Mouse (Mus musculus) liver, embryonic 14.5 days (tissue): ENCODE data around the gene Cyp2d11. TPM values are rescaled to one million over a fixed set of nuclear protein-coding genes. Genes with fewer than 3 reads are reported as not detected.

Source experiments
- ATAC-seq: fragments of 200-750 bp; cut with Nextera tagmentation; 2 replicates; pipeline ENCODE4 v1.8.0; 2017; ENCODE audit warnings: moderate number of reproducible peaks, mild to moderate bottlenecking, moderate library complexity; ENCODE audit not compliant: insufficient read depth
- DNase-seq, 3 experiments: peaks; one replicate each; pipeline ENCODE4 v3.0.0-alpha.2; 2012 to 2013; ENCODE audit warnings: low read depth in 3 of 3, low spot score in 3 of 3
- H3K27ac ChIP-seq: fragments of 300-500 bp; sonication (generic); 2 replicates; pipeline ENCODE4 v1.5.1; 2014; ENCODE audit warnings: moderate library complexity, mild to moderate bottlenecking, control low read depth, inconsistent platforms
- H3K27me3 ChIP-seq: fragments of 300-500 bp; sonication (generic); 2 replicates; pipeline ENCODE4 v1.6.1; 2014; ENCODE audit warnings: mild to moderate bottlenecking, low read length, moderate library complexity; ENCODE audit not compliant: control insufficient read depth, insufficient read depth
- H3K36me3 ChIP-seq: fragments of 300-500 bp; sonication (generic); replicated peaks from 2 replicates; pipeline ENCODE4 v1.6.1; 2014; ENCODE audit warnings: low read depth; ENCODE audit not compliant: control insufficient read depth, insufficient read depth
- H3K4me1 ChIP-seq, 2 experiments: fragments of 200-500 bp in 1 of 2; fragments of 300-500 bp in 1 of 2; sonication (generic) in 1 of 2; replicated peaks; 2 replicates each; pipeline ENCODE4 v1.6.1; 2012 to 2014; ENCODE audit warnings: antibody characterized with exemption in 1 of 2, inconsistent platforms in 1 of 2, low read length in 1 of 2; ENCODE audit not compliant: control insufficient read depth in 2 of 2, insufficient read depth in 2 of 2
- H3K4me2 ChIP-seq: fragments of 300-500 bp; sonication (generic); 2 replicates; pipeline ENCODE4 v1.6.1; 2014; ENCODE audit warnings: low read depth, mild to moderate bottlenecking, control low read depth, moderate library complexity
- H3K4me3 ChIP-seq, 2 experiments: fragments of 200-500 bp in 1 of 2; fragments of 300-500 bp in 1 of 2; sonication (generic) in 1 of 2; 2 replicates each; pipeline ENCODE4 v1.5.1; 2012 to 2014; ENCODE audit warnings: low read depth in 2 of 2, low read length in 2 of 2, mild to moderate bottlenecking in 2 of 2, control low read depth in 1 of 2, inconsistent platforms in 1 of 2, moderate library complexity in 1 of 2; ENCODE audit not compliant: insufficient read depth in 1 of 2
- H3K9ac ChIP-seq: fragments of 300-500 bp; sonication (generic); replicated peaks from 2 replicates; pipeline ENCODE4 v1.6.1; 2014; ENCODE audit warnings: mild to moderate bottlenecking, control low read depth, moderate library complexity
- H3K9me3 ChIP-seq: fragments of 300-500 bp; sonication (generic); 2 replicates; pipeline ENCODE4 v1.6.1; 2016; ENCODE audit warnings: low read length, mixed read lengths; ENCODE audit not compliant: control insufficient read depth
- CTCF ChIP-seq: IDR thresholded peaks from 2 replicates; pipeline ENCODE4 v1.5.1; 2016; ENCODE audit warnings: antibody characterized with exemption, low read depth, control low read depth
- EP300 ChIP-seq: IDR thresholded peaks from 2 replicates; pipeline ENCODE4 v1.6.1; 2016; ENCODE audit warnings: antibody characterized with exemption, low read depth
- WGBS: fragments of 180-500 bp; shearing (Covaris S2); extraction: QIAGEN DNeasy Blood & Tissue Kit; methylation state at CpG from one replicate; pipeline ENCODE4 v1.1.7; 2014; ENCODE audit not compliant: insufficient replicate concordance; 5-methylcytosine and 5-hydroxymethylcytosine counted together
- polyA plus RNA-seq, 2 experiments: library from polyadenylated mRNA; depleted of rRNA in 1 of 2; stranded (reverse) in 1 of 2; unstranded in 1 of 2; fragments of >200 nt; fragmentation: Nextera tagmentation in 1 of 2; extraction: Ambion mirVana in 1 of 2; gene quantifications; 2 replicates each; pipeline versions ENCODE4 v1.2.1 to v1.2.3; 2012 to 2014

Gene Cyp2d11
- polyA plus RNA-seq, 2 experiments: 0.09 TPM; not detected in 1

DNA sequence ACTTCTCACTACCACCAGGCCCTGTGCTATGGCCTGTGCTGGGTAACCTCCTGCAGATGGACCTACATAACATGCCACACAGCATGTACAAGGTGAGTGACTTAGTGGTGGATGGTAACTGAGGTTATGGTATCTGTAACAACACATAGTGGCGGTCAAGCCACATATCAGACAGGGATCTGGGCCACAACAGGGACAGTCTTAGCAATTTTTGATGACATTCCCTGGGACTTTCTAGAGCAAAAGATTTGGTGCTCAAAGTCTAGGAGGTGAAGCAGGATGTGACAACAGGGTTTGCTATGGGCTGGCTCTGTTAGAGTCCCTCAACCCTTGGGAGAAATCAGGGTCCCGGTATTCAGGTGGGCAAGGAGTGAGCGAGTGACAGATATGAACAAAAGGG is 39.8 kb upstream of the Cyp2d11 start:
- WGBS: 79% methylated on average over 3 of the region's 3 CpGs
- H3K27ac ChIP-seq: no peak overlapping the region

DNA sequence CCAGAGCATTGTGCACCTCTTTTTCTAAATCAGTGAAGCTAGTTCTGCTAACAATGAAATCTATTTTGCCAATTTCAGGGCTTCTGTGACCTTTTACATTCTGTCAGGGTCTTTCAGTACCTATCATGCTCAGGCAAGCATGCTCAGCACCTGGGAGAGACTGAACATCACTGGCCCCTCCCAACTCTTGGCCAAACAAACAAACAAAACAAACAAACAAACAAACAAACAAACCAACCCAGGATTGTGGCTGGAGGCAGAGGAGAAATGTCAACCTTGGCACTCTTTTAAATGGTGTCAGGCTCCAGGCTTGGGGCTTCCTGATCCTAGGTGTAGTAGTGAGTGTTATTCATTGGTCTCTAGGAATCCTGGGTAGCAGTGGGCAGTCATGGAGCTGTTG is 39.3 kb upstream of the Cyp2d11 start, which contains the start of gene Cyp2d9:
Cyp2d9 (plus strand) TSS at position 301 of the 400 bp plus-strand sequence.
- no peak for ATAC-seq
- H3K9ac ChIP-seq: no peak within 1 kb of the TSS
- no peaks in the 10 kb centered on the region for H3K9me3 ChIP-seq
- H3K27me3 ChIP-seq: no peaks in the 10 kb centered on the region
- no peak for DNase-seq
- H3K36me3 ChIP-seq: no peaks in the 10 kb centered on the region
- TF ChIP-seq EP300 (no peak), CTCF (no peak)
- H3K27ac ChIP-seq: no peak within 1 kb of the TSS
- no peak within 1 kb of the TSS for H3K4me3 ChIP-seq
- no peak within 1 kb of the TSS for H3K4me2 ChIP-seq
- no peaks in the 10 kb centered on the region for H3K4me1 ChIP-seq

More for the DNA sequence above, 39.8 kb upstream of the Cyp2d11 start:
- Histone ChIP-seq H3K4me2 (no peak overlapping the region), H3K4me3 (no peak overlapping the region), H3K9ac (no peak overlapping the region), H3K27me3 (no peaks in the 10 kb centered on the region), H3K36me3 (no peaks in the 10 kb centered on the region), H3K9me3 (no peaks in the 10 kb centered on the region), H3K4me1 (no peaks in the 10 kb centered on the region)
- ATAC-seq (no peak), DNase-seq (no peak)
- no peak for TF ChIP-seq EP300
- TF ChIP-seq CTCF: no peak

- WGBS: 38% methylated on average over 3 of the region's 3 CpGs
- Histone ChIP-seq H3K27me3 (no peaks in the 10 kb centered on the region), H3K27ac (no peak overlapping the region), H3K9ac (no peak overlapping the region), H3K9me3 (no peaks in the 10 kb centered on the region), H3K4me2 (no peak overlapping the region), H3K36me3 (no peaks in the 10 kb centered on the region), H3K4me1 (no peaks in the 10 kb centered on the region), H3K4me3 (no peak overlapping the region)
- TF ChIP-seq EP300: no peak
- no peak for TF ChIP-seq CTCF
- DNase-seq: no peak
- no peak for ATAC-seq
These were observed 29.6 kb upstream of the Cyp2d11 start for GRCm38 (mm10) chr15:82423471-82423870.

GRCm38 (mm10) chr15:82422935-82423334 is 29.1 kb upstream of the Cyp2d11 start:
- H3K4me1 ChIP-seq: no peaks in the 10 kb centered on the region
- H3K9ac ChIP-seq: no peak overlapping the region
- no peak overlapping the region for H3K27ac ChIP-seq
- H3K4me3 ChIP-seq: no peak overlapping the region
- H3K36me3 ChIP-seq: no peaks in the 10 kb centered on the region
- 48% methylated on average over 4 of the region's 4 CpGs for WGBS
- no peak overlapping the region for H3K4me2 ChIP-seq
- no peaks in the 10 kb centered on the region for H3K9me3 ChIP-seq
- no peak for TF ChIP-seq CTCF
- TF ChIP-seq EP300: no peak
- H3K27me3 ChIP-seq: no peaks in the 10 kb centered on the region
- ATAC-seq (no peak), DNase-seq (no peak)

DNA sequence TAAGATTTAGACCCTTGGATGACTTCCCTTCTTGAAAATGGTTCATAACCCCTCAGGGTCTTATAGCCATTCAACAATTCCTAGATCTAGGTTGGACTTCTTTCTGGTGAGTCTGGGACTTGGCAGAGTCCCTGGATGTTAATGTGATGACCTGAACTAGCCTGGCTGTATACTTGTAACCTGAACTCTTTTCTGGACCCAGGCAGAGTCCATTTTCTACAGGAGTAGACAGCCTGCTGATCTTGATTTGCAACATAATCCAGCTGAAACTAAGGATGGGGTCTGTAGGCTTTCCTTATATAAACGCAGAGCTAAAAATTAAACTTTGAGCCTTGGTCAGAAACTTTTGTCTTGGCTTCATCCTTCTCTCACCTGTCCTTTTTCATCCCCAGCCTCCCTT is 24.8 kb upstream of the Cyp2d11 start:
- Histone ChIP-seq H3K36me3 (no peaks in the 10 kb centered on the region), H3K9me3 (no peaks in the 10 kb centered on the region), H3K4me1 (no peaks in the 10 kb centered on the region), H3K4me2 (no peak overlapping the region), H3K4me3 (no peak overlapping the region), H3K27me3 (no peaks in the 10 kb centered on the region), H3K27ac (no peak overlapping the region), H3K9ac (no peak overlapping the region)
- TF ChIP-seq CTCF (no peak), EP300 (no peak)
- ATAC-seq (no peak), DNase-seq (no peak)
- 58% methylated on average over 1 of the region's 1 CpGs for WGBS
